Mouse (Mus musculus): Measurements from ENCODE around the gene Ntn3. TPM values are rescaled to one million over a fixed set of nuclear protein-coding genes. Genes with fewer than 3 reads are reported as not detected.

Gene Ntn3
- polyA plus RNA-seq, 2 experiments from 2014 or later = not detected

DNA sequence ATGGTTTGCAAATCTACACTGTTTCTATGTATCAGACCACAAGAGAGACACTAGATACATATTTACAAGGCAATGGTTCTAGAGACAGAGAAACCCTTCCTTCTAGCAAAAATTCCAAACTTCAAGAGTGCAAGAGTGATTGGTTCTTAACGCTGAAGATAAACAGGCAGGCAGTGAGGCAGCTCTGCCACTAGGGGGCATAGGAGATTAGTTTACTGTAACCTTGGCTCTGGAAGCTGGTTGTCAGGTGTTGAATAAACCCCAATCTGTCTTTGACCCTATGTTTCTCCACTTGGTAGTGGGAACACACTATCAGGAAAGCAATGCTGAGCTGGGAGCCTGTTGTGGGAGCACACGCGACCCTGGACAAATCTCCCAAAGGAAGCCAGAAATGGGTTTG is 35.9 kb downstream of the Ntn3 start:
- no peak for ATAC-seq

DNA sequence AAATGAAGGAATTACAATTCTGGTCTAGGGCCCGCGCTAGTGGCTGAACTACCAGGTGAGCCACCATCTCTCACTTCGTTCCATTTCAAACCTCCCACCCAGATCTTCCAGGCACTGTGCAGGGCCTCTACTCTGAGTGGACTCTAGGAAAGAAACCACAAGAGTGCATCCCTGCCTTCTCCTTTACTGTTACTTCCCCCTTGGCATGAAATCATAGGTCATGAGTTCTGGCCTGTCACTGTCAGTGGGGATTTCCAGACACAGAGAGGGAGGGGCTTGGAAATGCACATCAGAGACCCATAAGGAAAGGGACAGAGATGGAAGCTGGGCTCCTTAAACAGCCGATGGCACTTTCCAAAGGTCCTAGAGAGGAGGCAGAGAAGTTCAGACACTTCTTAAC is 37.6 kb downstream of the Ntn3 start:
- ATAC-seq = no peak

DNA sequence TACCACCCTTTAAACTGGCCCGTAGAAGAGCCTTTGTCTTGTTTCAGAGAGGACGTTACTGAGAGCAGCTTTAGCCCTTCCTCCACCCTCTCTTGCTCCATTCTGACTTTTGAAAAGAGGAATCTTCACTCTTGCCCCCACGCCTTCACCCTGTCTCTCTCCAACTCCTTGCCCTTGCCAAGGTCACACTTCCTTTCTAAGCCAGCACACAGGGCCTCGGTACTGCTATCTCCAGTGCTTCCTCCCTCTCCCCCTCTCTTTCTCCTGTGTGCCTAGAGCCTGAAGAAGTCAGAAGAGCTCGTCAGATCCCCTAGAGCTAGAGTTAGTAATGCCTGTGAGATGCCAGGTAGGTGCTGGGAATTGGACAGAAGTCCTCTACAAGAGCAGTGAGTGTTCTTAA is 38.6 kb downstream of the Ntn3 start:
- no peak for ATAC-seq

DNA sequence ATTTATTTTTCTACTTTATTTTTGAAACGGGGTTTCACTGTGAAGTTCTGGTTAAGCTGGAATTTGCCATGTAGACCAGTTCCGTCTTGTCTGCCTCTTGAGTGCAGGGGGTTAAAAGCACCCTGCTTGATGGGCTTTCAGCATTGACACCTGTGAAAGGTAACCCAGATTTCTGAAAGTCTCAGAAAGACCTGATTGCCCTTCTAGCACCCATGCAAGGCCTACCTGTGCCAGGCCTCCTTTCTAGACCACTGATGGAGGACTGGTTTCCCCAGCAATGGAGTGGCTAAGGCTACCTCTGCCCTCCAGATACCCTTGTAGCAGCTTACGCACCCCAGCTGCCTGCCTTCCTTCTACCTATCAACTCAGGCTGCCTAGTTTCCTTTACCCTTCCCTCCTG is 39.2 kb downstream of the Ntn3 start:
- no peak for ATAC-seq

DNA sequence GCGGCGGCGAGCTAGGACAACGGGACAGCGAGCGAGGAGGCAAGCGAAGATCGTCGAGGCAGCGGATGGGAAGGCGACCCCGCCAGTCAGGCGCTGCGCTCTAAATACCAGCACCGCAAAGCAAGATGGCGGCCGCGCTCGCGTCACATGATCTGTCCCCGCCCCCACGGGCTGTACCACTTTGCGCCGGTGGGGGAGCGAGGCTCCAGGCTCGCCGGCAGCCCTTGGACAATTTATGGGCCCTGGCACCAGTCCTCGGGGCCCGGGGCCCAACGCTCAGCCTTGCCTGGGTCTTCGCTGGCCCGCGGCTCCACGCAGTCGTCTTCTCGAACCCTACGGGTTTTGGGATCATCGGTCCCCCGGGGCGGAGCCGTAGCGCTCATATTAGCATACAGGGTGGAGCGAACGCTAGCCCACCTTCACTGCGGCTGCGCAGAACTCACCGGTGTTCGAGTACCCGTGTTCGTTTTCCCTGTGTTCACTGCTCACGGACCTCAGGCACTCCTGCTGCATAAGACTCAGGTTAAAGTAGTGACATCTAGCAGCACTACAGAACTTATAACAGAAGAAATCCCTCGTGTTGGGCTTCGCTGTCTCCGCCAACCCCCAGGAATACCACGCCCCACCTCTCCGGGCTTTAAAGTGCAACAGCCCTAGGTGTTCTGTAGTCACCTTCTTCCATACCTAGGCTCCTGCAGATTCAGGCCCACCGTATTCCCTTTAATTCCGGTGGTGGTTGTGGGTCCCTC is 39.8 kb downstream of the Ntn3 start, which contains the start of gene Atp6v0c:
TSS of gene Atp6v0c (minus strand) at position 386 of the 749 bp plus-strand sequence.
- peak; percentile 83 for ATAC-seq

DNA sequence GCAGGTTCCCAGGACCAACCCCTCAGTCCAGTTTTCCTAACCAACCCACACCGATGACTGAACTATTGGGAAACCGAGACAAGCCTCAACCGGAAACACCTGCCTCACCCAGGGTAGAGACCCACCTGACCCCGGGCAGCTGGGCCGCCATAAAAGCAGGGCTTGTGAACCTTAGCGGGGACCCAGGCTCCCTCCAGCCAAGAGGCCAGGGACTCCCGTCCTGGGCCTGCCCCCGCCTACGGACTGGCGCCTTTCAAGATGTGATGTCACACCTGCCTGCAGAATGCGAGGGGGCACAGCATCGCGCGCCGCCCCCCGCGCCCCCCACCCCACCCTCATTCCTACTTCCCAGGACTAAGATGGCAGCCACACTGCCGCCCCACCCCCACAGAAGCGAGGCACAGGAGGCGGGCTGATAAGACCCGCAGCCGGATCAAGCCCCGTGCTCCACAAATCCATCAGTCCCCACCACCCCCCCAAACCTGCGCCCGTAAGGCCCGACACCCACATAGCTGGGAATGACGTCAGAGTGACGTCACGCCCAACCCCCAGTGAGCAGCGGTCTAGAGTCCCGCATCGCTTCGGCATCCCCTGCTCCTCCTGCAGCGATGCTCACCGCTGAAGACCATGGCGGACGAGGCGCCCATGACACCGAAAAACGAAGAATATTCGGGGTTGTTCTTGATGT is 40.6 kb downstream of the Ntn3 start:
- ATAC-seq = peak; percentile 46

DNA sequence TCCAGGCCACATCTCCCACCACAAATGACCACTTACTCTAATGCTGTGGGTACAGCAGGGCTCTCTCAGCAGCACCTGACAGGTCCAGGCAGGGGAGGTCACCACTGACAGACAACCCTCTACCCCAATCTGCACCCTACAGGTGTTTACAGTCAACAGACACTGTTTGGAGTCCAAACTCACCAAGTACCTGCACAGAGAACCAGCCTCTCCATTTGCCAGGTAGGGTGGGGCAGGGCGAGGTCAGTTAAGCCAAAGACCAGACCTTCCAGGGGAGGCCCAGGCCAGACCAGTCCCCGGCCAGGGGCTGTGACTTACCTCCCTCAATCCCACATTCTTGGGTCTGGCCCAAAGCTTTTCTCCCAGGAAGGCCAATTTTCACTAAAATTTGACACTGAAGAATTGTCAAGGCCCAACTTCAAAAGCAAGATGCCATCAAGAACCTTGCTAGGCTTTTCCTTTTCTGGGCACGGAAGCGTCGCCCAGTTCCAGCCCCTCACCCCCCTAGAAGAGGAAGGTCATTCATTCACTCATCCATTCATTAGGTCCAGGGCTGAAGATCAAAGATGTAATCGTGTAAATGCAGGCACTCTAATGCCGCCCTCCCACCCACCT is 41.3 kb downstream of the Ntn3 start:
- no peak for ATAC-seq

DNA sequence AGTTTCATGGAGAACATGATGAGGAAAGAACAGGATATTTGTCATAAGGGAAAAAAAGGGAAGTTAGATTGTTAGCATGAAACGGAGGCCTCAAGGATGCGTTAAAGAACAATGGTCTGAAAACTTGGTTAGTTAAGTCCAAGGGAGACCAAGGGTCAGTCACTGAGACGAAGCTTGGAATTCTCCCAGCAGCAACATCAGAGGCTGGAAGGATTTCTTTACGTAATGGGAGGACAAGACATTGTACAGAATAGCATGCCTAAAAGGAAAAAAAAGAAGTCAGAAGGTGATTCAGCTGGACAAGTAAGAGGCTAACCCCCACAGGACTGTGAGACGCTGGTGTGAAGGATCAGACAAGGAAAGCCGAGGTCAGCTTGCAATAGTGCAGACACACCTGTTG is 42.2 kb downstream of the Ntn3 start:
- no peak for ATAC-seq

DNA sequence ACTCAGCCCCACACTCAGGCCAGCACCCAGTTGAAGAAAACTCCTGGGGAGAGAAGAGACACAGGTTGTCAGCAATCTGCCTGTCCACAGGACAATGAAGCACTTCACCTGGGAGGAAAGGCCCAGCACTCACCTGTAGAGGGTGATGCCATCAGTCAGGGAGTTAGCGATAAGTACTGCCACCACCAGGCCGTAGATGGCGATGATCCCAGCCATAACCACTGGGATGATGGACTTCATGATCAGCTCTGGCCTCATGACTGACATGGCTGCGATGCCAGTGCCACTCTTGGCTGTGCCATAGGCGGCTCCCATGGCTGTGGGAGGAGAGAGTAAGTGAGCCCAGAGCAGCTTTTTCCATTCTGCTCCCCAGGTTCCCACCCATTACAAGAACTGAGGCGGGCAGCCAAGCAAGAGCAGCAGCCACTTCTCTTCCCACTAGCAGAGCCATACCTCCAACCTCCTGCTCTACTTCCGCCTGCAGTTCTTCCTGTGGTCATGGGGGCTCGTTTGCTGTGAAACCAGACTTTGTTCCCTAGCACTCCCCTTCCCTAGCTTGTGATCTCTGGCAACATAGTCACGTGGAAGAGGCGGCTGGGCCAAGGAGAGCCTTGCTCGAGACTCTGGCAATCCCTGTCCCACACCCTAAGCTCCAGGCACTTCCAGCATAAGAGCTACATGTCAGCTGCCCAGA is 44.6 kb downstream of the Ntn3 start:
- ATAC-seq = no peak

DNA sequence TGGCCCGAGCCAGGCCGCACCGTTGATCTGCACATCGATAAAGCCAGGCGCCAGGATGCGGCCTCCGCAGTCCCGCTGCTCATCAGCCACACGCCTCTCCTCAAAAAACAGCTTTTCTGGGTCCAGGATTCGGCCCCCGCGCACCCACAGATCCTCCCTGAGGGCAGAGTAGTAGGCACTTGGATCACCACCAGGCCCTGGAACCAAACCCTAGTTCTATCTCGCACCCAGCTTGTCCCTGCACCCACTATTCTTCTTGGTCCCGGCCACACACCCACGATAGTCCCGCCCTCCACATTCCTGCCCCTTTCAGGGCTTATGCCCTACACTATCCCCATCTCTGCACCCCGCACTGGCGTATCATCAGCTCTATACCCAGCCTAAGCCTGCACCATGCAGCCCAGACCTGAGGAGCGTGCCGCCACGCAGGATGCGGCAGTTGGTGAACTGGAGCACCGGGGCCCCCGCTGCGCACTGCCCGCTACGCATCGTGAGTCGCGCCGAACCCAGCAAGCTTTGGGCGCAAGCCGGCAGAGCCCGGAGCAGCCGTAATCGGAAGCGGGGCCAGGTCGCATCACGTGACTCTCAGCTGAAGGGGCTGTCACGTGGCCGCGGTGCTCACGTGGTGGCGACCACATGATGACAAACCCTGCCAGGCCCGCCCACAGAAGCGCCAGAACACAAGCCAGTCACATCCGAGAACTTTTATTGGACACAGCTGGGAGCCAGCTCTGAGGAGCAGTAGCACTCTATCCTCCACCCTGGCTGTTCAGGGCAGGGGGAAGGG is 46.0 kb downstream of the Ntn3 start, which contains the start of gene Amdhd2:
TSS of gene Amdhd2 (minus strand) at position 591 of the 787 bp plus-strand sequence.
- ATAC-seq = peak; percentile 68

DNA sequence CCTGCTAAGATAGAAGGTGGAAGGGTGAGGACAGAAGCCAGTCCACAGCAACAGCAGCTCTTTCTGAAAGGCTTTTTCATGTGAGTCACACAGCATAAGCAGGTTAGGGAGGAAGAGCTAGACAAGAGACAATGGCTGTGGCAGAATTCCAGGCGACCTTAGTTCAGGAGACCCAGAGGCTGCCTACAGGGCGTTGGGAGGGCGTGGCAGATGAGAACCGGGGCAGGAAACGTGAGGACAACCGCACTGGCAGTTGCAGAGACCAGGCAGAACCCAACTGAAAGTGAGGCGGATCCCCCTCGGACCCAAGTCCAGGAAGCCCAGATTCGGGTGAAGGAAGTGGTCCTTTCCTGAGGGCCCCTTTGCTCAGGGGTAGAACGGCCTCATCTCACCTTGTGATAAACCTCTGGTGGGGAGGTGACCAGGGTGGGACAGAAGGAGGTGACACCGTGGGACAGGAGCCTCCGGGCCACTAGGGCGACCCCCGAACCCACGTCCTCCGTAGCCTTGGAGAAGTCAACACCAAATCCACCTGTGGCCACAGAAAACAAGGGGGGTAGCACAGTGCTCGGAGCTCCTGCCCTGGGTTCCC is 46.7 kb downstream of the Ntn3 start:
- no peak for ATAC-seq

DNA sequence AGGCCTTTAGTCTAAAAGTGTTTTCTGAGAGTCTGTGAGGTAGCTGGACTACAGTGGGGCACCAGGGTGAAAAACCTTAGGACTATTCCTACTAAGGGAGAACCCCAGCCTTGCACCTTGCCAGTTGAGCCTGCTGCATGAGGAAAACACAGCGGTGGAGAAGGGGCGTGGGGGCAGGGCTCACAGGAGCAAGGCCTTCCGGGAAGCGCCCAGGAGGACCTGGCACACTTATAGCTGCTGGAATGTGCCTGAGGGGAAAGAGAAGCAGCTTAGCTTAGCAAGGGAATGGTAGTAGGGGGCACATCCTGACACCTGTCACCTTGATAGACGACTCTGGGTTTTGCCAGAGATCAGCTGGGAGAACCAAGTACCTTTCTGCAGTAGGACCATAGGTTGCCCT is 47.9 kb downstream of the Ntn3 start:
- ATAC-seq = no peak

DNA sequence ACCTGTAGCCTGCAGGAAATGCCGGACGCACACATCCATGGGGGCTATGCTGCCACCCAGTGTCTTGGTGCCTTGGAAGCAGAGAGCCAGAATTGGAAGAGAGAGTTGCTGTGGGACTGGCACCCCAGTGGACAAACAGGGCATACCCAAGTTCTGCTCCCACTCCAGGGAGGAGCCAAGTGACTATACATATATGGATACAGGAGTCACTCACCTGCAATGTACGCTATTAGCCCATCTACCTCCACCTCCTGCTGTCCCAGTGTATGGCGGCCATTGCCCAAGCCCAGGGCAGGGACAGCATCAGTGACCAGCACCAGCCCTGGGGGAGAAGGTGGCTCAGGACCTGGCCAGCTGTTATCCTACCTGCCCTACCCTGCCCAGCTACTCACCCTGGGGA is 51.8 kb downstream of the Ntn3 start:
- no peak for ATAC-seq

DNA sequence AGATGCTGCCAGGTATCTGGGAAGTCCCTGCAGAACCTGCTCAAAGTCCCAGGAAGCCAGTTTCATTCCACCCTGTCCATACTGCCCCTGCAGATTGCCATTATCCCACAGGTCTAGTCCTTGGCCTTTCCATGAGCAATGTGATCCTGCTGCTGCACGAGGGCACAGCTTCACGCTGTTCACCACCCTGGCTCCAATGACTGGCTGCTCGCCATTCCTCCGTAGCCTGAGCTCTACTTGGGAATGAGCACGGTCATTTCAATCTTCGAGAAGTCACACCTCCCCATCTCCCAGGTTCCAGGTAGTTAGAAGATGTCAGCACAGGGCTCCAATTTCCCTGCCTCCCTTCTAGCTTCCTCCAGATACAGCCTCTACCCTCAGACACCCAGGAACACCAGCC is 52.2 kb downstream of the Ntn3 start:
- no peak for ATAC-seq

DNA sequence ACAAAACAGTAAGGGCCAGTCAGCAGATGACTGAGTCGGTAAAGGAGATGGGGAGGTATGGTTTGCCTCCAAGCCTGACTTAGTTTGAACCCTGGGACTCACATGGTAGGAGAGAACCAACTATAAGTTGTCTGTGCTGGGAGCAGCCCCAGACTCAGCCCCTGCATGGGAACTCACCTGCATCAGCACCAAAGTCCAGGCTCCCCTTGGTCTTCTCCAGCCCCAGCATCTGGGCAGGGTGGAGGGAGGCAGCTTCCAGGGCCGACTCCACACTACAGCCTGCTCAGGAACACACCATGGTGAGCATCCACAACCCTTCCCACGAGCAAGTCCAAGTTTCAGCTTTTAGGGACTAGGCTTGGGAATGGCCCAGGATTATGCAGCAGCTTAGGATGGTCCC is 52.9 kb downstream of the Ntn3 start:
- no peak for ATAC-seq

DNA sequence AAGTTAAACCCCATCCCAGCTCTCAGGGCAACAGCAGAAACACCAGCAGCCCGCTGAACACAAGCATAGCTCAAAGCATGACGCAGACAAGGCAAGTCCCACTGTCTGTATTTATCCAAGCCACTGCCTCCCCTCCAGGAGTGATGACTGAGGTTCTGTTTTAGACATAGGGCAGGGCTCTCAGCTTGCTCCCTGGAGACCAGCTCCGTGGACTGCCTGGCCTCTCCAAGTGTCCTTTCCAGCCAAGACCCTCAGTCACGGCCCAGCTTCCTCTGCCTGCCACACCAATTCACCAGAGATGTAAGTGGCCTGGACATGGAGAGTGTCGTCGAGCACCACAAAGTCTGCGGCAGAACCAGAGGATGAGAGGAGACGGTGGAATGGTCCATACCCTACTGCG is 53.6 kb downstream of the Ntn3 start:
- no peak for ATAC-seq

DNA sequence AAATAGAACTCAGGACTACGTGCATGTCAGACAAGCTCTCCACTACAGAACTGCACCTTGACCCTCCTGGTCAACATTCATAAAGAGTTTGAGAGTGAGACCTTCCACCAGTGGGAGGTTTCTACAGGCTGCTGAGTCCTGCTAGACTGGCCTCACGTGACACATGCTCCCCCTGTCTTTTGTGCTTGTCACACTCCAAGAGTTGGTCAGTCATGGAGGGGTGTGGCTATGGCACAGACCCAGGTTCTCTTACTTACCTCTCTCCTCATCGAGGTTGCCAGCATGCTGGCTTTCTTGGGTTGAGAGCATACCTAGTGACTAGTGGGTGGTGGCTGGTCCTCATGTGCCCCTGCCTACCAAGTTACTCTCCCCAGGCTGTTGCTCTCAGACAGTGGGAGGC is 54.9 kb downstream of the Ntn3 start:
- ATAC-seq = no peak

Other genes starting within 250 kb of the Ntn3 start
- gene Prss30, start 229.0 kb downstream of the Ntn3 start, polyA plus RNA-seq (2017; shearing (Covaris generic)) = under 1 TPM in 1 of 2 experiments, not detected in 1; 0.73 TPM
- gene Prss22, start 211.4 kb downstream of the Ntn3 start, polyA plus RNA-seq (2017; shearing (Covaris generic)) = not detected
- not detected for gene Prss27, start 171.4 kb downstream of the Ntn3 start, polyA plus RNA-seq (2017; shearing (Covaris generic))
- gene Kctd5, start 136.0 kb downstream of the Ntn3 start, polyA plus RNA-seq (2017; shearing (Covaris generic)) = 1 to 10 TPM; 5.5 to 6.4 TPM
- 10 to 100 TPM; 43.3 to 47.7 TPM for gene Pdpk1, start 58.6 kb downstream of the Ntn3 start, polyA plus RNA-seq (2017; shearing (Covaris generic))
- 10 to 100 TPM; 23.1 to 34.5 TPM for gene Amdhd2, start 45.8 kb downstream of the Ntn3 start, polyA plus RNA-seq (2017; shearing (Covaris generic))
- gene Atp6v0c, start 39.8 kb downstream of the Ntn3 start, polyA plus RNA-seq (2017; shearing (Covaris generic)) = 100 to 1,000 TPM; 152 to 192 TPM
- under 1 TPM; 0.45 to 0.60 TPM for gene Tbc1d24, start 4.0 kb downstream of the Ntn3 start, polyA plus RNA-seq (2017; shearing (Covaris generic))
- 1 to 10 TPM; 6.6 to 8.8 TPM for gene Tedc2, start 11.3 kb upstream of the Ntn3 start, polyA plus RNA-seq (2017; shearing (Covaris generic))
- 10 to 100 TPM in 1 of 2 experiments, 1 to 10 TPM in 1; 9.2 to 12.3 TPM for gene Ccnf, start 42.0 kb upstream of the Ntn3 start, polyA plus RNA-seq (2017; shearing (Covaris generic))
- gene Abca17, start 141.5 kb upstream of the Ntn3 start, polyA plus RNA-seq (2017; shearing (Covaris generic)) = under 1 TPM in 1 of 2 experiments, not detected in 1; 0.21 TPM
- gene Abca3, start 142.4 kb upstream of the Ntn3 start, polyA plus RNA-seq (2017; shearing (Covaris generic)) = 10 to 100 TPM; 15.8 to 20.0 TPM
- gene Rnps1, start 205.0 kb upstream of the Ntn3 start, polyA plus RNA-seq (2017; shearing (Covaris generic)) = 100 to 1,000 TPM; 114 to 119 TPM
- gene Eci1, start 217.1 kb upstream of the Ntn3 start, polyA plus RNA-seq (2017; shearing (Covaris generic)) = 10 to 100 TPM; 57.0 to 77.2 TPM
- gene Dnase1l2, start 233.6 kb upstream of the Ntn3 start, polyA plus RNA-seq (2017; shearing (Covaris generic)) = 1 to 10 TPM; 1.9 to 3.6 TPM

All from activated CD4-positive, CD25-positive, alpha-beta regulatory T cell, adult 4 months (primary cell).